Mouse (Mus musculus): ENCODE measurements around the gene Zkscan16. TPM values are rescaled to one million over a fixed set of nuclear protein-coding genes. Genes with fewer than 3 reads are reported as not detected.
A peak's percentile ranks its signal among the peaks of the same experiment; 100 is the strongest.

Zkscan16 gene
- polyA plus RNA-seq, 1 experiment from 2014 or later, result 0.74 TPM

DNA sequence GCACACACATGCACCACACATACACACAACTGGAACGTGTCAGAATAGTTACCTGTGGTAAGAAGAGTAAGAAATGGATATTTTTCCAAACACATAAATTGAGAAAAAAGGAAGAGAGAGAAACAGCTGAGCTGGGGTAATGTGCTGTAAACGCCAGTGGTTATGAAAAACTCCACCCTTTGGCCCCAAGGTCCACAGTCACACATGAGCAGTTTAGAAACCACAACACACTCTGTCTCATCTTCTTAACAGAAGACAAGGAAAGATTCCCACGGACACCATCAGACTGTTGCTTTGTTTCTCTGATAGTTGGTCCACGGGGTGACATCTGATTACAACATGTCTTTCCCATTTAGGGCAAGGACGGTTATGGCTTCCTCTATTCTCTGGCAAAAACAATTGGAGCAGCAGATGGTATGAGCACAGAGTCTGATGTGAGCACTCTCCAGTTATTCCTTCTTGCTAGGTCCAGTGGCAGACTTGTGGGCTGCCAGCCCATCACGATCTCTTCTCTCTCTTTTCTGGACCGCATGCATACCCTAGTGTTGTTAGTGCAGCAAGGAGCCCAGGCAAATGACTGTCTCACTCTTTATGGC lies 46.0 kb downstream of the Zkscan16 start:
- no peak for ATAC-seq (ENCODE audit: insufficient number of reproducible peaks, low FRiP score, low TSS enrichment, low read depth)
- Histone ChIP-seq H3K4me2 (no peak overlapping the region), H3K4me3 (no peak overlapping the region), H3K4me1 (peaks cover 8% of the 10 kb centered on the region; the same call in 1 of the 2 replicates), H3K36me3 (no peaks in the 10 kb centered on the region), H3K9ac (no peak overlapping the region), H3K9me3 (no peaks in the 10 kb centered on the region), H3K27ac (no peak overlapping the region), H3K27me3 (no peaks in the 10 kb centered on the region)
- WGBS, result 75% methylated on average over 7 of the region's 7 CpGs

DNA sequence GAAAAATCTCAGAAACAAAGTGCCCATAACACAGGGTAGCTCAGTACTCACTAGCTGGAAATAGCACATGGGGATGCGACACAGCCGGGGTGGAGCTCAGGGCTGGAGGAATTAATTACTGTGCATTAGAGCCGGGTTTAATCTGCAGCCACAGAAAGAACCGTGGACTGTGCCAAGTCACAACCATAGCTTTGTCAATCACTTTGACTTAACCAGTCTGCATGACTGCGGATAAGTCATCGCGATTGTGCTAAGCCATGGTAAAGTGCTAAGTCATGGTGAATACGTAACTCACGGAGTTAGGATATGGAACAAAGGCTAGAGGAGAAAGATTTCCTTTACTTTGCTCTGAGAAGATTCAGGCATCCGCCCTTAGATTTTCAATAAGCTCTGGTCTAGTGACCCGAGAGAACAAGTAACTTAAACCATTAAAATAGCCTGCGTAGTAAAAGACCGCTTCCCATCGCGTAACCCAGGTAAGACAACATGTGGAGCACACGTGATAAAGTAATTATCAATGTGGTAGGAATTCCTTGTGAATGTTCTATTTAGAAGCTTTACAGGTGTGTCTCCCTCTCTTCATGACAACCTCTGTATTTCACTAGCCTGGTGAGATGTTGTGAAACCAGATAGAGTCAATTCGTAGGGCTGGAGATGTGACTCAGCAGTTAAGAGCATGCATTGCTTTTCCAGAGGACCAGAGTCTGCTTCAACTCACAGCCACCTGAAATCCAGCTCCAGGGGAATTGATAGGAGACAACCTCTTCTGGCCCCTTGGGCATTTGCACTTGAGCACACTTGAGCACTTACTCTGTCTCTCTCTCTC lies 47.4 kb downstream of the Zkscan16 start:
- Histone ChIP-seq H3K4me1 (peaks cover 8% of the 10 kb centered on the region; the same call in 1 of the 2 replicates), H3K9ac (no peak overlapping the region), H3K36me3 (no peaks in the 10 kb centered on the region), H3K4me2 (no peak overlapping the region), H3K9me3 (no peaks in the 10 kb centered on the region), H3K27ac (peak overlapping the region; percentile 11; the same call in 1 of the 2 replicates), H3K27me3 (no peaks in the 10 kb centered on the region), H3K4me3 (no peak overlapping the region)
- WGBS, result 69% methylated on average over 17 of the region's 17 CpGs
- no peak for ATAC-seq (ENCODE audit: insufficient number of reproducible peaks, low FRiP score, low TSS enrichment, low read depth)

DNA sequence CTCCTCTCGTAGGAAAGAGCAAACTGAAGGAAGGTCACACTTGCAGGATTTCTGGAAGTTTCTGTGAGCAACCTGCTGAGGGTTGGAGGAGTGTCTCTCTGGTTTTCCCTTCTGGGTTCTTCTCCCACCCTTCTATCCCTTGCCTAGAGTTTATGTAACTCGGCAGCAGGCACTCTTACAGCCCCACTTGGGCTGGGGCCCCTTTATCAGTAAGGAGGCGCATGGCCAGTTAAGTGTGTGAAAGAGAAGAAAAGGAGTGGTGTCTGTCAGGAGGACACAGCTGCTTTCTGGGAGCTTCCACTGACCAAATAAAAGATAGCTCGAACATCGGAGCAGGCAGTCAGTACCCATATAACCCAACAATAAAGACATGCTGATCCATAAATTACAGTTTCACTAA lies 48.8 kb downstream of the Zkscan16 start:
- 72% methylated on average over 5 of the region's 5 CpGs for WGBS
- ATAC-seq (ENCODE audit: insufficient number of reproducible peaks, low FRiP score, low TSS enrichment, low read depth), result no peak

GRCm38 (mm10) chr4:58994762-58995161 lies 51.3 kb downstream of the Zkscan16 start, which contains the start of gene Dnajc25:
Dnajc25 (plus strand) TSS chr4:58995062.
- Histone ChIP-seq H3K27ac (no peak within 1 kb of the TSS), H3K9me3 (no peaks in the 10 kb centered on the region), H3K4me3 (no peak within 1 kb of the TSS), H3K36me3 (no peaks in the 10 kb centered on the region), H3K27me3 (no peaks in the 10 kb centered on the region), H3K4me1 (0 out of 2 replicates have a peak, but pooled peaks cover 2% of the 10 kb centered on the region), H3K4me2 (no peak within 1 kb of the TSS), H3K9ac (no peak within 1 kb of the TSS)
- 93% methylated on average over 4 of the region's 4 CpGs for WGBS
- no peak for ATAC-seq (ENCODE audit: insufficient number of reproducible peaks, low FRiP score, low TSS enrichment, low read depth)

More for the DNA sequence above, 48.8 kb downstream of the Zkscan16 start:
- Histone ChIP-seq H3K4me2 (no peak overlapping the region), H3K4me1 (peaks cover 4% of the 10 kb centered on the region; the same call in 1 of the 2 replicates), H3K36me3 (no peaks in the 10 kb centered on the region), H3K9ac (no peak overlapping the region), H3K9me3 (no peaks in the 10 kb centered on the region), H3K27me3 (no peaks in the 10 kb centered on the region), H3K4me3 (no peak overlapping the region), H3K27ac (no peak overlapping the region)

GRCm38 (mm10) chr4:58995251-58995693 lies 51.8 kb downstream of the Zkscan16 start:
- no peak overlapping the region for H3K9ac ChIP-seq
- 71% methylated on average over 8 of the region's 8 CpGs for WGBS
- no peaks in the 10 kb centered on the region for H3K9me3 ChIP-seq
- H3K36me3 ChIP-seq, result no peaks in the 10 kb centered on the region
- H3K4me1 ChIP-seq, result 0 out of 2 replicates have a peak, but pooled peaks cover 2% of the 10 kb centered on the region
- H3K27me3 ChIP-seq, result no peaks in the 10 kb centered on the region
- H3K4me3 ChIP-seq, result no peak overlapping the region
- H3K27ac ChIP-seq, result no peak overlapping the region
- no peak overlapping the region for H3K4me2 ChIP-seq
- no peak for ATAC-seq (ENCODE audit: insufficient number of reproducible peaks, low FRiP score, low TSS enrichment, low read depth)

DNA sequence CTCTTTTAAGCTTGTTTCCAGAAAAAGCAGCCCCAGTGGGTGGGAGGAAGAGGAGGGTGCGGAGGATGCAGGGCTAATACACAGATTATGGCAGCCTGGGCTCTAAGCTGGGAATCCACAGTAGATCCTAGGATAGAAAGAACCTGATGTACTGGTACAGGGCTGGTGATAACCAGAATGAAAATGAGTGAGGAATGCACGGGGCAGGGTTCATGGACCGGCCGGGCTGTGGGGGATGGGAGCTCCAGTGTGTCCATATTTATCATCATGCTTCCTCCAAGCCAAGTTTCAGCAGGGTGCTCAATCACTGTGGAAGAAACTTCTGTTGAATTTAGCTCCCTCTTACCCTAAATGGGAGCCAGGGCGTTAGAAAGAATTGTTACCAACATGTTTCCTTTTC lies 53.7 kb downstream of the Zkscan16 start:
- 78% methylated on average over 5 of the region's 5 CpGs for WGBS
- no peak overlapping the region for H3K9ac ChIP-seq
- no peak overlapping the region for H3K4me2 ChIP-seq
- no peaks in the 10 kb centered on the region for H3K9me3 ChIP-seq
- no peak for ATAC-seq (ENCODE audit: insufficient number of reproducible peaks, low FRiP score, low TSS enrichment, low read depth)
- no peaks in the 10 kb centered on the region for H3K36me3 ChIP-seq
- H3K4me1 ChIP-seq, result 0 out of 2 replicates have a peak, but pooled peaks cover 2% of the 10 kb centered on the region
- H3K27me3 ChIP-seq, result no peaks in the 10 kb centered on the region
- no peak overlapping the region for H3K27ac ChIP-seq
- no peak overlapping the region for H3K4me3 ChIP-seq

DNA sequence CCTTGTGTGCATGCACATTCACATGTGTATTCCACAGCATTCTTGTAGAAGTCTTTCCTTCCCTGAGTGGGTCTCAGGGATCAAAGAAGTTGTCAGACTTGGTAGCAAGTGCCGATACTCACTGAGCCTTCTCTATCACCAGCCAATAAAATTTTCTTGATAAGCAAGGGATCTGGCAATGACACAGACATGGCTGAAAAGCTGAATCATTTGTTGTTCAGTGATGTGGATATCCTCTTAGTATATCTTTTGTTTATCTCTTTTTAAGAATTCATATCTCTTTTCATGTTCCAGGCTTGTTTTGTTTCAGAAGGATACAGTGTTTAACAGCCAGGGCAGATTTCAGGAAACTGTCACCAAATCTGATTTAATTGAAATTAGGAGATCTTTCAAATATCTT lies 55.3 kb downstream of the Zkscan16 start:
- H3K9ac ChIP-seq, result no peak overlapping the region
- H3K36me3 ChIP-seq, result no peaks in the 10 kb centered on the region
- no peak overlapping the region for H3K4me2 ChIP-seq
- no peaks in the 10 kb centered on the region for H3K27me3 ChIP-seq
- H3K27ac ChIP-seq, result no peak overlapping the region
- no peak overlapping the region for H3K4me3 ChIP-seq
- 83% methylated on average over 1 of the region's 1 CpGs for WGBS
- ATAC-seq (ENCODE audit: insufficient number of reproducible peaks, low FRiP score, low TSS enrichment, low read depth), result no peak
- peaks cover 6% of the 10 kb centered on the region for H3K4me1 ChIP-seq
- H3K9me3 ChIP-seq, result no peaks in the 10 kb centered on the region

- ATAC-seq (ENCODE audit: insufficient number of reproducible peaks, low FRiP score, low TSS enrichment, low read depth), result no peak
- H3K4me1 ChIP-seq, result peaks cover 14% of the 10 kb centered on the region
- H3K27me3 ChIP-seq, result no peaks in the 10 kb centered on the region
- no peaks in the 10 kb centered on the region for H3K9me3 ChIP-seq
- no peak overlapping the region for H3K4me2 ChIP-seq
- H3K9ac ChIP-seq, result no peak overlapping the region
- WGBS, result 8% methylated on average over 2 of the region's 2 CpGs
- no peak overlapping the region for H3K27ac ChIP-seq
- no peak overlapping the region for H3K4me3 ChIP-seq
- no peaks in the 10 kb centered on the region for H3K36me3 ChIP-seq
These were observed 56.3 kb downstream of the Zkscan16 start for GRCm38 (mm10) chr4:58999686-59000085.

DNA sequence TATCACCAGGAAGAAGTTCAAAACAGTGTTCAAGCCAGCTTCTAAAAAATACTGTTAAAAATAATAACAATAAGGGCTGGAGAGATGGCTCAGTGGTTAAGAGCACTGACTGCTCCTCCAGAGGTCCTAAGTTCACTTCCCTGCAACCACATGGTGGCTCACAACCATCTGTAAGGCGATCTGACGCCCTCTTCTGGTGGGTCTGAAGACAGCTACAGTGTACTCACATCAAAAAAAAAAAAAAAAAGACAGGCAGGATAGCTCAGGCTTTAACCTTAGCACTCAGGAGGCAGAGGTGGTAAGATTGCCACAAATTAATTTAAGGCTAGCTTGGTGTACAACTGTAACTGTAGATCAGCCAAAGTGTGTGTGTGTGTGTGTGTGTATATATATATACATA lies 57.2 kb downstream of the Zkscan16 start:
- H3K36me3 ChIP-seq, result no peaks in the 10 kb centered on the region
- no peak overlapping the region for H3K9ac ChIP-seq
- H3K27me3 ChIP-seq, result no peaks in the 10 kb centered on the region
- no peak overlapping the region for H3K4me2 ChIP-seq
- H3K27ac ChIP-seq, result no peak overlapping the region
- H3K9me3 ChIP-seq, result no peaks in the 10 kb centered on the region
- H3K4me3 ChIP-seq, result no peak overlapping the region
- no peak for ATAC-seq (ENCODE audit: insufficient number of reproducible peaks, low FRiP score, low TSS enrichment, low read depth)
- peaks cover 21% of the 10 kb centered on the region for H3K4me1 ChIP-seq
- WGBS, result 0% methylated on average over 2 of the region's 2 CpGs

GRCm38 (mm10) chr4:59002948-59003805 lies 59.7 kb downstream of the Zkscan16 start, which contains the start of gene Gm20503:
Gm20503 (plus strand) TSS chr4:59003210.
- H3K4me2 ChIP-seq, result peak within 1 kb of the TSS; percentile 81
- H3K27me3 ChIP-seq, result no peaks in the 10 kb centered on the region
- under 1% methylated on average over 89 of the region's 89 CpGs for WGBS
- ATAC-seq (ENCODE audit: insufficient number of reproducible peaks, low FRiP score, low TSS enrichment, low read depth), result peak; percentile 95
- peak within 1 kb of the TSS; percentile 97 for H3K4me3 ChIP-seq
- no peaks in the 10 kb centered on the region for H3K36me3 ChIP-seq
- H3K4me1 ChIP-seq, result peaks cover 26% of the 10 kb centered on the region
- no peaks in the 10 kb centered on the region for H3K9me3 ChIP-seq
- H3K27ac ChIP-seq, result peak within 1 kb of the TSS; percentile 92
- peak within 1 kb of the TSS; percentile 96 for H3K9ac ChIP-seq

DNA sequence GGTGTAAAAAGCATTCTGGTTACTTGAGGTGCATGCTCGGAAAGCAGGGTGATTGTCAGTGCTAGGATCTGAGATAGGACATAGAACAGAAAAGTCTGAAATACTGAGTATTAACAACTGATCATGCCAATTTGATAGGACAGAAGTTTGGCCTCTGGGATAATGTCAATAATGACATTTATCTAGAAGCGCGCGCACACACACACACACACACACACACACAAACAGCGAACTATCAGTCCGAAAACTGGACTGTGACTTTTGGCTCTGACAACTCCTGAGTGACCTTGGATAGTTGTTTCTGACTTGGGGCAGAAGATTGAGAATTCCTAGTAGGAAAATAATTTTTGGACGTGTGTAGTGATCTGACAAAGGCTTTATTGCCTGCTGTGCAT lies 60.4 kb downstream of the Zkscan16 start:
- WGBS, result 31% methylated on average over 7 of the region's 7 CpGs
- Histone ChIP-seq H3K27ac (peak overlapping the region; percentile 92; the same call in 1 of the 2 replicates), H3K4me1 (peaks cover 26% of the 10 kb centered on the region), H3K9me3 (no peaks in the 10 kb centered on the region), H3K4me2 (peak overlapping the region; percentile 81), H3K4me3 (peak overlapping the region; percentile 97), H3K27me3 (no peaks in the 10 kb centered on the region), H3K9ac (peak overlapping the region; percentile 96), H3K36me3 (no peaks in the 10 kb centered on the region)
- no peak for ATAC-seq (ENCODE audit: insufficient number of reproducible peaks, low FRiP score, low TSS enrichment, low read depth)

All from limb, embryonic 15.5 days (tissue).